Mouse (Mus musculus): ENCODE results near the gene Anapc11.
"Not testable (repeated sequence)": the region's sequence is repeated elsewhere in the genome, so short reads cannot be mapped to it uniquely, and the experiment has no call there.

Anapc11 gene

DNA sequence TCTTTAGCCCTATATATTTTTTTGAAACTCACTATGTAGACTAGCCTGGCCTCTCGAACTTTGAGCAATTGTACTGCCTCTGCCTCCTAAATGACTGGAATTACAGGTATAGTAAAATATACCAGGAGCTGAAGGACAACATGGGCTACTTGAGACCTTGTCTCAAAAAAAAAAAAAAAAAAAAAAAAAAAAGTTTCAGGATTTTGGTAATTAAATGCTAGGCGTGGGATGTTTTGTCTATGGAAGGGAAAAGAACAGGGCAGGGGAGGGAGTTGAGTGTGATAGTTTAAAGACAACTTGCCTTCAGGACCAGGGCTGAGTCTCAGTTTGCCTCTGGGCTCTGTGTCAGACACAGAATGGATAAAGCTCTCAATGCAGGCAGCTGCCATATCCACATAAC lies 23.2 kb upstream of the Anapc11 start:
- DNase-seq (ENCODE audit: low read depth, low spot score) = no peak

DNA sequence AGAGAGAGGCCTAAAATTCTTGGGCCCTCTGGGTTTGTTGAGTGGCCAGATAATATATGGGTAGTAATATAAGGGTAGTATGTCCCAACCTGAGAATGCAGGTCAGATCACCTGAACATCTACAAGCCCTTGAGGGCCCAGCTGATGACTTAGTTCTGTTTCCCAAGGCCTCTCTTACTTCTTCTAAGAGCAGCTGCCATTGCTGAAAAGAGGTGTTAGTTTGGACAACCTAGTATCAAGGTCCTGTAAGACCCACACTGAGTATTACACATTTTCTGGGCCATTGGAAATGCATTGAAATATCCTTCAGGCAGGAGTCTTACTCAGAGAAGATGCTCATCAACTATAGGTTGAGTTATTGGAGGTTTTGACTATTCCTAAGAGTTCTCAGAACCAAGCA lies 22.3 kb upstream of the Anapc11 start:
- no peak for DNase-seq (ENCODE audit: low read depth, low spot score)

GRCm38 (mm10) chr11:120576365-120576981 lies 21.7 kb upstream of the Anapc11 start:
- no peak for DNase-seq (ENCODE audit: low read depth, low spot score)

- no peak for DNase-seq (ENCODE audit: low read depth, low spot score)
Measured at GRCm38 (mm10) chr11:120577211-120578023, 20.8 kb upstream of the Anapc11 start.

- no peak for DNase-seq (ENCODE audit: low read depth, low spot score)
Measured at GRCm38 (mm10) chr11:120578024-120578693, 20.1 kb upstream of the Anapc11 start.

- no peak for DNase-seq (ENCODE audit: low read depth, low spot score)
Measured at GRCm38 (mm10) chr11:120578694-120579243, 19.5 kb upstream of the Anapc11 start.

GRCm38 (mm10) chr11:120579316-120580107 lies 18.7 kb upstream of the Anapc11 start:
- no peak for DNase-seq (ENCODE audit: low read depth, low spot score)

- DNase-seq (ENCODE audit: low read depth, low spot score) = no peak
Measured at GRCm38 (mm10) chr11:120580190-120580589, 18.0 kb upstream of the Anapc11 start.

DNA sequence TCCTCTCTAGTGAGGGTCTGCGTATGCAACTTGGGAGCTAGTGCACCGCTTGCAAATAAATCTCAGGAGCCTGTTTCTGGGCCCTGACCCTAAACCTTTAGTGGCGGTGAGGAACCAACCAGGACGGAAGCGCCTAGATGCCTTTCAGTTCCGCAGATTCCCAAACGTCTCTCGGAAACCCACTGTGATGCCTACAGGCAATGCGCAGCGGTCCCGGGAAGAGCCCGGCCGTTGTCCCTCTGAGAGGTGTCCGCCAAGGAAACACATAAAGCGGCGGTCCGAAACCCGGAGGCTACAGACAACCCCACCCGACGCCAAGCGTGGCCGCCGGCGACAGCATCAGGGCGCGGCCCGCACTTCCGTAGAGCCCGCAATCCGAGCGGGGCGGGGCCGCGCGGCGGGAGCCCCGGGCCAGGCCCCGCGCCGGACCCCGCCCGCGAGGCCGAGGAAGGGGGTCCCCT lies 17.3 kb upstream of the Anapc11 start:
- DNase-seq (ENCODE audit: low read depth, low spot score) = no peak

DNA sequence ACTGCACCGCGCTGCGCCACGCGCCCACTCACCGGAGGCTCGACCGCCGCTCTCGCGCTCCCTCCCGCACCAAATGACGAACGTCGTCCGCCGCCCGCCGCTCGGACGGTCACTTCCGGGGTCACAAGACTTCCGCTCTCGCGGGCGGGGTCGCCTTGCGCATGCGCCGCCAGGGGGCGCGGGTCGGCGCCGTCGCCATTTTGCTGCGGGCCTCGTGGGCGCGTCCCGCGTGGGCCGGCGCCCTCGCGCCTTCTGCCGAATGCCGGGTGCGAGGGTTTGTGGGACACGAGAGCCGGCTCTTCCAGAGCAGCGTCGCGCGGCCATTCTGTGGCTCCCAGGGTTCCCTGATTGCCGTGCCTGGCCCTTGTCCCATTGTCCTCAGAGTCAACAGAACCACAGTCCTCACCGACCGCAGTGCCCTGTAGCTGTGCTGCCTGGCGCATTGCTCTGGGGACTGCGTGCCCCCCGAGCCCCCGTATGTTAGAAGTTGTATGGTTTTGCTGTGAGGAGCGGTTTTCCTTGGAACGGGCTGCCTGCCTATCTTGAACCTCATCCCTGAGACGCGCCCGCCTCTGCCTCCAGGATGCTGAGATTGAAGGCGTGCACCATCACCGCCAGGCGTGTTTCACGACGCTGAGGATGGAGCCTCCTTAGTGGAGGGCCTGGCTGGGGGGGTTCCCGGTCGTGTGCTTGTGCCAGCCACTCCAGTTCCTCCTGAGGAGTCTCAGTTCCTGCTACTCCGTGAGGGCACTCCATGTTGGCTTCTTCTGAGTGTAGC lies 16.5 kb upstream of the Anapc11 start, which contains the start of gene Arhgdia:
Arhgdia (minus strand) TSS at position 135 of the 778 bp plus-strand sequence.
- no peak for DNase-seq (ENCODE audit: low read depth, low spot score)

- DNase-seq (ENCODE audit: low read depth, low spot score) = no peak
Measured at GRCm38 (mm10) chr11:120582268-120582981, 15.8 kb upstream of the Anapc11 start.

DNA sequence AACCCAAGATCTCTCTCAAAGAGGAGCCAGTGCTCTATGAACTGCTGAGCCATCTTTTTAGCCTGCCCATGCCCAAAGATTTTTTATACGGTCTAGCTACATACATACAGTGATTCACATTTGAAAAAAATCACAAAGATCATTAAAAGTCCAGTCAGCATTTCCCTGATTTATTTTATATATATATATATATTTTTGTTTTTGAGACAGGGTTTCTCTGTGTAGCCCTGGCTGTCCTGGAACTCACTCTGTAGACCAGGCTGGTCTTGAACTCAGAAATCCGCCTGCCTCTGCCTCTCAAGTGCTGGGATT lies 15.3 kb upstream of the Anapc11 start:
- DNase-seq (ENCODE audit: low read depth, low spot score) = not testable (repeated sequence)

GRCm38 (mm10) chr11:120583937-120584336 lies 14.3 kb upstream of the Anapc11 start:
- no peak for DNase-seq (ENCODE audit: low read depth, low spot score)

- no peak for DNase-seq (ENCODE audit: low read depth, low spot score)
Measured at GRCm38 (mm10) chr11:120588531-120588930, 9.7 kb upstream of the Anapc11 start.

DNA sequence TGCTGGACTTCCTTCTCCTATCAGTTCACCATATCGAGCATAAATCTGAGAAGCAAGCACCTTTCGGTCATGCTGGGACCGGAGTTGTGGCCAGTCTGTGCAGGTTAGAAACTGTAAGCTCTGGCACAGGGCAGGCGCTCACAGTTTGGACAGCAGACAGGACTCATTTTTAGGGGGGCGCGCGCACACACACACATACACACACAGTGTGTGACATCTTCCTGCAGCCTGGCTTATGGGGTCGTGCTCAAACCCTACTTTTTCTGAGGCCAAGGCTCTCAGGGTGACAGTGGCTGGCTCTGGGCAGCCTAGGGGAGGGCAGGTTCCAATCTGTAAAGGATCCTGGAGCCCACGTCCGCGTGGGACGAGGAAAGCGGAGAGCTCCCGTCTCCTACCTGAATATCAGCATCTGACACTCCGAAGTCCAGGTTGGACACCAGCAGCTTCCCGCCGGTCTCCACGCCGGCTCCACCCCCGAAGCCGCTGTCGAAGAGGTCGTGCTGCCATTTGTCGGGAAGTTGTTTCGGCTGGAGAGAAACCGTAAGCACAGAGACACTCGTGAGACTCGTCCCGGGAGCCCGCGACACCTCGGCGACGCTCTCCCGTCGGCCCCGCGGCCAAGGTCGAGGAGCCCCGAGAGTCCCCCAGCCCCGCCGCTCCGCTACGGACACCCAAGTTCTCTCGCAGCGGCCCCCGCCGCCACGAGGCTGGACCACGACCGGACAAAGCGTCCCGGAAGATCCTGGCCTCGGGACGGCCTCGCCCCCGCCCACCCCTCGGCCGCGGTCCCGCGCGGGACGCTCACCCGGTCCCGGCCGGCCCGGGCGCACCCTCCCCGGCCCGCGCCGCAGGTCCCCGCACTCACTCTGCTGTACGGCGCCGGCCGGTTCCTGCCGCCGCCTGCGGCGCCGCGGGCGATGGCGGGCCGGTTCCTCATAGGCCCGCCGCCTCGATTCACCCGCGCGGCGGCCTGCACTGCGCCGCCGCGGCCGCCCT lies 683 bp upstream of the Anapc11 start:
- no peak for DNase-seq (ENCODE audit: low read depth, low spot score)

DNA sequence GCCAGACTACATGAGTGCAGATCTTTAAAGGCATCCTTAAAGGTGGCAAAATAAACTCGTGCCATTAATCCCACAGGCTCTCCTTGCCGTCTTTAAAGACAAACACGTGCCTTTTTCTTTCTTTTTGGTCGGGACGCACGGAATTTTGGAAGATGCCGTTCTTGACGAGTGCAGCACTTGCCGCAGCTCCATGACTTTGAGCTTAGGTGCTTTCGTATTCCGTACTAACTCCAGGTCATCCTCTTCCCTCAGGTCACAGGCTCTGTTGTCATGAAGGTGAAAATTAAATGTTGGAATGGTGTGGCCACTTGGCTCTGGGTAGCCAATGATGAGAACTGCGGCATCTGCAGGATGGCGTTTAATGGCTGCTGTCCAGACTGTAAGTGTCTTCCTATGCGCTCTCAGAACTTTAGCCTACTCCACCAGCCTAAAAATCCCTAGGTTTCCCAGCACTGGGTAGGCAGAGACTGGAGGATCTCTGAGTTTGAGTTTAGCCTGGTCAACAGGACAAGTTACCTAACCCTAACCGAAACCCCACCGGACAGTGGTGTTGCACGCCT lies 849 bp downstream of the Anapc11 start:
- DNase-seq (ENCODE audit: low read depth, low spot score) = no peak

GRCm38 (mm10) chr11:120600716-120601115 lies 2.5 kb downstream of the Anapc11 start:
- no peak for DNase-seq (ENCODE audit: low read depth, low spot score)

- DNase-seq (ENCODE audit: low read depth, low spot score) = no peak
Measured at GRCm38 (mm10) chr11:120603545-120603944, 5.3 kb downstream of the Anapc11 start.

All from brain, embryonic 18.5 days (tissue).